Mouse (Mus musculus) liver, postnatal 0 days (tissue): ENCODE data around the gene Odr4. TPM values are rescaled to one million over a fixed set of nuclear protein-coding genes. Genes with fewer than 3 reads are reported as not detected.

Experiments used
- ATAC-seq: fragments of 200-750 bp; cut with Nextera tagmentation; 2 replicates; pipeline ENCODE4 v1.8.0; 2017; ENCODE audit warnings: mild to moderate bottlenecking, moderate library complexity
- DNase-seq: peaks from one replicate; pipeline ENCODE4 v3.0.0-alpha.2; 2016
- H3K27ac ChIP-seq: fragments of 300-500 bp; sonication (generic); 2 replicates; pipeline ENCODE4 v1.5.1; 2014; ENCODE audit warnings: antibody characterized with exemption, moderate library complexity, mild to moderate bottlenecking, low read depth
- H3K27me3 ChIP-seq: fragments of 300-500 bp; sonication (generic); 2 replicates; pipeline ENCODE4 v1.6.1; 2014; ENCODE audit warnings: low read length, control low read depth, mixed read lengths; ENCODE audit not compliant: insufficient read depth
- H3K36me3 ChIP-seq: fragments of 300-500 bp; sonication (generic); replicated peaks from 2 replicates; pipeline ENCODE4 v1.6.1; 2014; ENCODE audit warnings: mild to moderate bottlenecking, control low read depth, low read length, moderate library complexity, mixed read lengths; ENCODE audit not compliant: insufficient read depth
- H3K4me1 ChIP-seq: fragments of 300-500 bp; sonication (generic); 2 replicates; pipeline ENCODE4 v1.6.1; 2014; ENCODE audit warnings: antibody characterized with exemption, mild to moderate bottlenecking, control low read depth; ENCODE audit not compliant: insufficient read depth
- H3K4me2 ChIP-seq: fragments of 300-500 bp; sonication (generic); 2 replicates; pipeline ENCODE4 v1.6.1; 2014; ENCODE audit warnings: low read depth, mild to moderate bottlenecking, low read length, moderate library complexity, mixed read lengths
- H3K4me3 ChIP-seq: fragments of 300-500 bp; sonication (generic); 2 replicates; pipeline ENCODE4 v1.5.1; 2014; ENCODE audit warnings: low read depth, low read length
- H3K9ac ChIP-seq: fragments of 300-500 bp; sonication (generic); replicated peaks from 2 replicates; pipeline ENCODE4 v1.6.1; 2014; ENCODE audit warnings: mild to moderate bottlenecking, moderate library complexity
- H3K9me3 ChIP-seq: fragments of 300-500 bp; sonication (generic); 2 replicates; pipeline ENCODE4 v1.6.1; 2016; ENCODE audit warnings: mild to moderate bottlenecking, control low read depth, low read length, mixed read lengths
- CTCF ChIP-seq: sonication (generic); IDR thresholded peaks from 2 replicates; pipeline ENCODE4 v1.5.1; 2016; ENCODE audit warnings: antibody characterized with exemption, low read depth
- EP300 ChIP-seq: IDR thresholded peaks from 2 replicates; pipeline ENCODE4 v1.6.1; 2016; ENCODE audit warnings: antibody characterized with exemption, low read depth, mild to moderate bottlenecking
- WGBS: fragments of 180-500 bp; shearing (Covaris S2); extraction: QIAGEN DNeasy Blood & Tissue Kit; methylation state at CpG from one replicate; pipeline ENCODE4 v1.1.7; 2014; ENCODE audit not compliant: insufficient replicate concordance; 5-methylcytosine and 5-hydroxymethylcytosine counted together
- polyA plus RNA-seq: library from polyadenylated mRNA; unstranded; fragments of >200 nt; fragmentation: Nextera tagmentation; extraction: Ambion mirVana; gene quantifications from 2 replicates; pipeline ENCODE4 v1.2.1, GENCODE M21; 2015

The Odr4 gene
- polyA plus RNA-seq, 1 experiment from 2014 or later, result 20.4 TPM

GRCm38 (mm10) chr1:150360864-150361263 lies 32.0 kb downstream of the Odr4 start:
- Histone ChIP-seq H3K36me3 (peaks cover 15% of the 10 kb centered on the region), H3K4me1 (no peaks in the 10 kb centered on the region), H3K27me3 (no peaks in the 10 kb centered on the region), H3K4me3 (no peak overlapping the region), H3K27ac (no peak overlapping the region), H3K9me3 (no peaks in the 10 kb centered on the region), H3K9ac (no peak overlapping the region), H3K4me2 (no peak overlapping the region)
- WGBS, result 40% methylated on average over 1 of the region's 1 CpGs
- DNase-seq (no peak), ATAC-seq (0 out of 2 replicates have a peak, but pooled peaks have one; percentile 57)
- no peak for TF ChIP-seq CTCF
- TF ChIP-seq EP300, result no peak

- H3K27me3 ChIP-seq, result no peaks in the 10 kb centered on the region
- 42% methylated on average over 2 of the region's 2 CpGs for WGBS
- ATAC-seq, result no peak
Observed at GRCm38 (mm10) chr1:150335111-150335510, 57.8 kb downstream of the Odr4 start.

GRCm38 (mm10) chr1:150319205-150319604 lies 73.7 kb downstream of the Odr4 start, which contains the start of gene Pdc:
Pdc (plus strand) TSS chr1:150319417.
- WGBS, result 74% methylated on average over 1 of the region's 1 CpGs
- ATAC-seq (no peak), DNase-seq (no peak)
- Histone ChIP-seq H3K4me2 (no peak within 1 kb of the TSS), H3K4me1 (no peaks in the 10 kb centered on the region), H3K9ac (no peak within 1 kb of the TSS), H3K27me3 (no peaks in the 10 kb centered on the region), H3K4me3 (no peak within 1 kb of the TSS), H3K27ac (no peak within 1 kb of the TSS), H3K36me3 (no peaks in the 10 kb centered on the region), H3K9me3 (no peaks in the 10 kb centered on the region)
- TF ChIP-seq EP300 (no peak), CTCF (no peak)

More at GRCm38 (mm10) chr1:150335111-150335510, 57.8 kb downstream of the Odr4 start:
- no peak for TF ChIP-seq EP300
- no peak for TF ChIP-seq CTCF
- H3K27ac ChIP-seq, result no peak overlapping the region
- DNase-seq, result no peak
- H3K4me1 ChIP-seq, result no peaks in the 10 kb centered on the region
- H3K4me3 ChIP-seq, result no peak overlapping the region
- no peaks in the 10 kb centered on the region for H3K36me3 ChIP-seq
- H3K9me3 ChIP-seq, result no peaks in the 10 kb centered on the region
- H3K9ac ChIP-seq, result no peak overlapping the region
- H3K4me2 ChIP-seq, result no peak overlapping the region

Other genes starting within 250 kb of the Odr4 start
- not detected in 2 replicates for gene Pdc, start 73.7 kb downstream of the Odr4 start, polyA plus RNA-seq
- gene Tpr, start 242 bp downstream of the Odr4 start, polyA plus RNA-seq, result 68.2 and 69.3 TPM in 2 replicates
- gene Prg4, start 73.1 kb upstream of the Odr4 start, polyA plus RNA-seq, result 0.25 and 0.32 TPM in 2 replicates